Mouse (Mus musculus): ENCODE results near the gene Med13. TPM values are rescaled to one million over a fixed set of nuclear protein-coding genes. Genes with fewer than 3 reads are reported as not detected.

Med13 gene
- polyA plus RNA-seq, 1 experiment from 2014 or later = 13.9 TPM

Other genes starting within 250 kb of the Med13 start
- gene Brip1, start 156.4 kb downstream of the Med13 start, polyA plus RNA-seq (2014; fragmentation: Nextera tagmentation; extraction: Ambion mirVana) = 0.78 and 1.1 TPM in 2 replicates
- 18.7 and 27.6 TPM in 2 replicates for gene Ints2, start 100.0 kb downstream of the Med13 start, polyA plus RNA-seq (2014; fragmentation: Nextera tagmentation; extraction: Ambion mirVana)
- 13.4 and 16.4 TPM in 2 replicates for gene Rnft1, start 127.1 kb upstream of the Med13 start, polyA plus RNA-seq (2014; fragmentation: Nextera tagmentation; extraction: Ambion mirVana)
- gene Rps6kb1, start 187.2 kb upstream of the Med13 start, polyA plus RNA-seq (2014; fragmentation: Nextera tagmentation; extraction: Ambion mirVana) = 46.4 and 47.2 TPM in 2 replicates
- gene Tubd1, start 187.4 kb upstream of the Med13 start, polyA plus RNA-seq (2014; fragmentation: Nextera tagmentation; extraction: Ambion mirVana) = 6.9 and 7.3 TPM in 2 replicates